In genomic region chr7:138199333-138200058, GRCm38 (mm10) we compare ENCODE assay signal across 15 mouse cellular contexts.
DNase-seq lines count a peak whose midpoint lies in the region; ATAC-seq and TF ChIP-seq lines count a peak whose summit lies in the region.
"Had no signal": no experiment of that assay in that cellular context is flagged by ENCODE, and none has a peak within 500 bp of the region (broad histone marks: within the 10 kb centered on the region; RNA-seq: fewer than 3 reads in every experiment).

No protein-coding gene starts in this region.

- no peaks in the 10 kb centered on the region for H3K27me3 ChIP-seq in kidney, embryonic 15.5 days
- no peaks in the 10 kb centered on the region for H3K27me3 ChIP-seq in kidney, adult 2 months (replicated peaks; ENCODE audit: control insufficient read depth, insufficient read depth, low read length)
- H3K27me3 ChIP-seq: intestine, embryonic 15.5 days had no signal

- no peak overlapping the region for H3K9ac ChIP-seq in kidney, embryonic 15.5 days
- H3K9ac ChIP-seq: heart, embryonic 13.5 days; intestine, embryonic 15.5 days had no signal

- peak overlapping the region; percentile 44 for H3K4me2 ChIP-seq in kidney, embryonic 15.5 days
- H3K4me2 ChIP-seq: heart, embryonic 13.5 days; intestine, embryonic 15.5 days had no signal

- no peak for TF ChIP-seq POLR2A in kidney, adult 2 months (IDR thresholded peaks at IDR 0.05; ENCODE audit: low read depth, low read length)

- no peak for DNase-seq in kidney, adult 2 months
- peak; percentile 70 to 71 for DNase-seq in right cerebral cortex, adult 2 months (ENCODE audit: low spot score in 2 of 2)
- DNase-seq in right cerebral cortex, postnatal 14 days: no peak
- peak; percentile 62 for DNase-seq in mesoderm, embryonic 11.5 days (ENCODE audit: low read depth, low spot score)
- no peak for DNase-seq in liver
- no peak for DNase-seq in adrenal gland, postnatal 4 days (ENCODE audit: low spot score in 2 of 2)
- DNase-seq: adrenal gland, postnatal 14 days; cerebellum, postnatal 10 days; gastrocnemius, postnatal 25 days; midbrain, embryonic 14.5 days; thymus, adult 18-20 months had no signal

- H3K9me3 ChIP-seq in kidney, embryonic 15.5 days (replicated peaks): no peaks in the 10 kb centered on the region
- H3K9me3 ChIP-seq: heart, embryonic 13.5 days; intestine, embryonic 15.5 days had no signal

- no peak for TF ChIP-seq CTCF in kidney, adult 2 months (conservative IDR thresholded peaks at IDR 0.05; ENCODE audit: insufficient read depth, insufficient read length, low read depth, low read length)

- peak; percentile 88 for ATAC-seq in kidney, embryonic 15.5 days (replicated peaks; ENCODE audit: low FRiP score)
- ATAC-seq: intestine, embryonic 15.5 days had no signal

- peak overlapping the region; percentile 9; the same call in 1 of the 2 replicates for H3K4me3 ChIP-seq in kidney, embryonic 15.5 days (replicated peaks)
- H3K4me3 ChIP-seq in kidney, adult 2 months (ENCODE audit: insufficient read depth, low read depth, low read length): no peak overlapping the region
- H3K4me3 ChIP-seq: heart, embryonic 13.5 days; intestine, embryonic 15.5 days had no signal

- H3K4me1 ChIP-seq in kidney, embryonic 15.5 days: peaks cover 29% of the 10 kb centered on the region
- no peaks in the 10 kb centered on the region for H3K4me1 ChIP-seq in kidney, adult 2 months (ENCODE audit: control insufficient read depth, insufficient read depth, low read length)
- H3K4me1 ChIP-seq: heart, embryonic 13.5 days; intestine, embryonic 15.5 days had no signal

- 13% methylated on average over 10 of the region's 10 CpGs for WGBS in kidney, embryonic 15.5 days
- WGBS in kidney, adult 2 months: 14% methylated on average over 10 of the region's 10 CpGs

- H3K36me3 ChIP-seq in kidney, embryonic 15.5 days: no peaks in the 10 kb centered on the region
- no peaks in the 10 kb centered on the region for H3K36me3 ChIP-seq in kidney, adult 2 months (ENCODE audit: control insufficient read depth, insufficient read depth, low read length)
- H3K36me3 ChIP-seq: heart, embryonic 13.5 days; intestine, embryonic 15.5 days had no signal

- H3K27ac ChIP-seq in kidney, embryonic 15.5 days: peak overlapping the region; percentile 64
- H3K27ac ChIP-seq in kidney, adult 2 months (ENCODE audit: insufficient read depth, low read depth, low read length): no peak overlapping the region
- H3K27ac ChIP-seq: heart, embryonic 13.5 days; intestine, embryonic 15.5 days; macrophage had no signal

Comparison
In these comparisons a context has a peak if more than half of its experiments do, and no peak if none do; other contexts are left out.
1. DNase-seq: peak in right cerebral cortex, adult 2 months (2 of 2) and mesoderm, embryonic 11.5 days (single experiment); none in kidney, adult 2 months (single experiment), right cerebral cortex, postnatal 14 days (single experiment), liver (single experiment) and adrenal gland, postnatal 4 days (0 of 2).